Mouse (Mus musculus): Measurements from ENCODE around the gene Skint9. TPM values are rescaled to one million over a fixed set of nuclear protein-coding genes. Genes with fewer than 3 reads are reported as not detected.
"Not testable (repeated sequence)": the region's sequence is repeated elsewhere in the genome, so short reads cannot be mapped to it uniquely, and the experiment has no call there.

Skint9 gene
- polyA plus RNA-seq (2017; shearing (Covaris generic)), result not detected

- no peak for ATAC-seq
Measured at GRCm38 (mm10) chr4:112433885-112434284, at the start of gene Skint9. Gene Skint9 (minus strand): TSS chr4:112433985.

- no peak for ATAC-seq
Measured at GRCm38 (mm10) chr4:112432685-112433084, 1.1 kb downstream of the Skint9 start.

GRCm38 (mm10) chr4:112432223-112432622 lies 1.6 kb downstream of the Skint9 start:
- ATAC-seq, result no peak

GRCm38 (mm10) chr4:112349111-112349510 lies 84.7 kb downstream of the Skint9 start:
- ATAC-seq, result not testable (repeated sequence)

Other genes starting within 250 kb of the Skint9 start
- not detected for gene Skint3, start 201.7 kb downstream of the Skint9 start, polyA plus RNA-seq (2017; shearing (Covaris generic))
- not detected for gene Skint2, start 123.2 kb upstream of the Skint9 start, polyA plus RNA-seq (2017; shearing (Covaris generic))